Mouse (Mus musculus) gastrocnemius, postnatal 14 days (tissue): ENCODE data around the gene 1110032A03Rik. TPM values are rescaled to one million over a fixed set of nuclear protein-coding genes. Genes with fewer than 3 reads are reported as not detected.

Experiments used
- total RNA-seq, 2 experiments: library from RNA; stranded (reverse); gene quantifications; 2 replicates each; pipeline ENCODE4 v1.2.3; 2021

1110032A03Rik gene
- total RNA-seq, 2 experiments from 2014 or later: 7.9 to 11.9 TPM

Other genes starting within 250 kb of the 1110032A03Rik start
- 10 to 100 TPM; 10.9 to 11.4 TPM for gene Pts, start 246.8 kb downstream of the 1110032A03Rik start, total RNA-seq
- gene Il18, start 220.7 kb downstream of the 1110032A03Rik start, total RNA-seq: under 1 TPM; 0.53 to 0.74 TPM
- under 1 TPM; 0.13 to 0.18 TPM for gene Bco2, start 220.3 kb downstream of the 1110032A03Rik start, total RNA-seq
- not detected for gene Tex12, start 214.2 kb downstream of the 1110032A03Rik start, total RNA-seq
- 100 to 1,000 TPM; 334 to 384 TPM for gene Sdhd, start 171.7 kb downstream of the 1110032A03Rik start, total RNA-seq
- 100 to 1,000 TPM; 144 to 150 TPM for gene Timm8b, start 171.6 kb downstream of the 1110032A03Rik start, total RNA-seq
- under 1 TPM; 0.35 to 0.74 TPM for gene Pih1d2, start 158.2 kb downstream of the 1110032A03Rik start, total RNA-seq
- gene Nkapd1, start 158.1 kb downstream of the 1110032A03Rik start, total RNA-seq: 10 to 100 TPM; 12.8 to 13.0 TPM
- gene Dlat, start 115.7 kb downstream of the 1110032A03Rik start, total RNA-seq: 100 to 1,000 TPM; 235 to 280 TPM
- 1 to 10 TPM; 3.7 to 4.2 TPM for gene Dixdc1, start 36.0 kb downstream of the 1110032A03Rik start, total RNA-seq
- gene 2310030G06Rik, start 29.0 kb downstream of the 1110032A03Rik start, total RNA-seq: 1 to 10 TPM; 1.7 to 2.5 TPM
- gene Cryab, start 24.2 kb downstream of the 1110032A03Rik start, total RNA-seq: 100 to 1,000 TPM; 804 to 989 TPM
- gene Hspb2, start 23.2 kb downstream of the 1110032A03Rik start, total RNA-seq: 100 to 1,000 TPM; 130 to 134 TPM
- gene Fdxacb1, start 7.3 kb downstream of the 1110032A03Rik start, total RNA-seq: 1 to 10 TPM; 3.4 to 4.4 TPM
- gene Alg9, start 501 bp downstream of the 1110032A03Rik start, total RNA-seq: 1 to 10 TPM; 7.1 to 8.6 TPM
- gene Ppp2r1b, start 69.8 kb upstream of the 1110032A03Rik start, total RNA-seq: 1 to 10 TPM; 5.5 to 5.8 TPM
- 10 to 100 TPM; 12.0 to 13.3 TPM for gene Sik2, start 233.6 kb upstream of the 1110032A03Rik start, total RNA-seq